Mouse (Mus musculus): ENCODE measurements around the gene Gm10600.
"Not testable (repeated sequence)": the region's sequence is repeated elsewhere in the genome, so short reads cannot be mapped to it uniquely, and the experiment has no call there.

Gm10600 gene

GRCm38 (mm10) chr4:42240339-42240738, at the start of gene Gm10600:
Gm10600 (plus strand) TSS chr4:42240639.
- DNase-seq (ENCODE audit: low spot score) = not testable (repeated sequence)

GRCm38 (mm10) chr4:42255467-42255866, 15.0 kb downstream of the Gm10600 start, which contains the start of gene Ccl21b:
Ccl21b (plus strand) TSS chr4:42255767.
- not testable (repeated sequence) for DNase-seq (ENCODE audit: low spot score)
